Mouse (Mus musculus) hindbrain, embryonic 10.5 days (tissue): ENCODE measurements around the gene Prrg4. TPM values are rescaled to one million over a fixed set of nuclear protein-coding genes. Genes with fewer than 3 reads are reported as not detected.
"Not testable (repeated sequence)": the region's sequence is repeated elsewhere in the genome, so short reads cannot be mapped to it uniquely, and the experiment has no call there.

ENCODE experiments used
- DNase-seq: peaks from one replicate; pipeline ENCODE4 v3.0.0-alpha.2; 2017; ENCODE audit warnings: low spot score
- H3K27ac ChIP-seq: fragments of 300-500 bp; sonication (generic); 2 replicates; pipeline ENCODE4 v1.5.1; 2016; ENCODE audit warnings: mild to moderate bottlenecking, moderate library complexity
- H3K27me3 ChIP-seq: fragments of 300-500 bp; sonication (generic); 2 replicates; pipeline ENCODE4 v1.6.1; 2016; ENCODE audit warnings: mild to moderate bottlenecking; ENCODE audit not compliant: poor library complexity, insufficient read depth, severe bottlenecking
- H3K36me3 ChIP-seq: fragments of 300-500 bp; sonication (generic); 2 replicates; pipeline ENCODE4 v1.6.1; 2016; ENCODE audit warnings: mild to moderate bottlenecking, moderate library complexity
- H3K4me1 ChIP-seq: fragments of 300-500 bp; sonication (generic); replicated peaks from 2 replicates; pipeline ENCODE4 v1.6.1; 2016; ENCODE audit warnings: mild to moderate bottlenecking
- H3K4me3 ChIP-seq: fragments of 300-500 bp; sonication (generic); 2 replicates; pipeline ENCODE4 v1.5.1; 2016; ENCODE audit warnings: mild to moderate bottlenecking, moderate library complexity
- H3K9me3 ChIP-seq: fragments of 300-500 bp; sonication (generic); 2 replicates; pipeline ENCODE4 v1.6.1; 2016; ENCODE audit warnings: mild to moderate bottlenecking, moderate library complexity
- WGBS: fragments of 180-500 bp; shearing (Covaris S2); methylation state at CpG from one replicate; pipeline ENCODE4 v1.1.7; 2016; 5-methylcytosine and 5-hydroxymethylcytosine counted together
- polyA plus RNA-seq: library from polyadenylated mRNA; unstranded; fragments of >200 nt; fragmentation: Nextera tagmentation; extraction: Ambion mirVana; gene quantifications from 2 replicates; pipeline ENCODE4 v1.2.1, GENCODE M21; 2016

Prrg4 gene
- polyA plus RNA-seq, 1 experiment from 2014 or later: 0.54 TPM

DNA sequence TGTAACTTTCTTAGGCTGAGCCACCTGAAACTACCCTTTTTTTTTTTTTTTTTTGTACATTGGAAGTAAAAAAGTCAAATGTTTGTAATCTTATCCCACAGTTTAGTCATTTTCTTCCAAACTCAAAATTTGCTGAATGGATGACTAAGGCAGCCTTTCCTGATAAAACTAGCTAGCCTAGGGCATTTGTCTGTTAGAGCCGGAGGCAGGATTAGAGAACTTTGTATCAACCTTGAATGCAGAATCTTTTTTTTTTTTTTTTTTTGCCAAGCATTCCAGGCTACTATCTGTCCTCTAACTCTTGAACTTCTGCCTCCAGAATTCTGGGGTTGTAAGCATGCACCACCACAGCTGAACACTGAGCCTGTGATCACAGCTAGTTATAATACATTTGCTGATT, 5.2 kb upstream of the Prrg4 start:
- no peaks in the 10 kb centered on the region for H3K36me3 ChIP-seq
- no peak overlapping the region for H3K27ac ChIP-seq
- no peak overlapping the region for H3K4me3 ChIP-seq
- 89% methylated on average over 1 of the region's 1 CpGs for WGBS
- no peaks in the 10 kb centered on the region for H3K9me3 ChIP-seq
- H3K4me1 ChIP-seq: peaks cover 6% of the 10 kb centered on the region; the same call in 1 of the 2 replicates
- no peak for DNase-seq
- H3K27me3 ChIP-seq: peaks cover 15% of the 10 kb centered on the region

DNA sequence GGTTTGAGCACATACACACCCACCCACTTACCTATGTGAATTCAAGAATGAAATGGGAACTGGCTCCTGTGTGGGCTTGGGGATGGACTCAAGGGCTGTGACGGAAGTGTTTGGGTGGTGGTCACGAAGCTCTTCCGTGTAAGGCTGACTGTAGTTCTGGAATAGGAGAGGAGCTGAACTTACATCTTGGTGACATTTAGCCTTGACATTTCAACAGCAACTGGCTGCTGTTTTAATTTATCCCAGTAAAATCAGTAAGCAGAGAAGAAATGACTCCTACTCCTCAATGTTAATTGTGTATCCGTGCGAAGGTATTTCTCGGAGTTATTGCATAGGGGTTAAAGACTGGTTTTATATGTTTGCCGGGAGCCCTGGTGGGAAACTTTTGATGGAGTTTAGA, 2.9 kb upstream of the Prrg4 start:
- Histone ChIP-seq H3K9me3 (no peaks in the 10 kb centered on the region), H3K4me3 (no peak overlapping the region), H3K27me3 (peaks cover 37% of the 10 kb centered on the region), H3K27ac (no peak overlapping the region), H3K36me3 (no peaks in the 10 kb centered on the region), H3K4me1 (peaks cover 18% of the 10 kb centered on the region)
- WGBS: 91% methylated on average over 7 of the region's 7 CpGs
- no peak for DNase-seq

DNA sequence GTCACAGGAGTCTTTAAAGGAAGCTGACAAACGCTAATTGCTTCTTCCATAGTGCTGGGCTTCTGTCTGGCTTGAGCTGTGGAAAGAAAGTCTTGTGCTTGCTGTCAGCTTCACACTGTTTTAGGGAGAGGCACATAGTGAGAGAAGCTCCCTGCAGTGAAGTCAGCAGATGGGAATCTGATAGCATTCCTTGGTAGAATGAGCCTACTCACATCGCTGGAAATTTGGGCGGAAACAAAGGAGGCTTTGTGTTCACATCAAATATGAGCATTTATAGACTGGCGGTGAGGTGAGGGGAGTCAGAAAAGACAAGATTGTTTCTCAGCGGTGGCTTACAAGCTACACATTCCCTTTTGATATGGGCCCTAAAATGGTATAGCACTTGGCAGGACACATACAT, 2.0 kb upstream of the Prrg4 start:
- H3K27me3 ChIP-seq: peaks cover 37% of the 10 kb centered on the region
- DNase-seq: peak; percentile 20
- no peaks in the 10 kb centered on the region for H3K9me3 ChIP-seq
- H3K4me3 ChIP-seq: no peak overlapping the region
- peaks cover 23% of the 10 kb centered on the region for H3K4me1 ChIP-seq
- WGBS: 27% methylated on average over 5 of the region's 5 CpGs
- no peaks in the 10 kb centered on the region for H3K36me3 ChIP-seq
- H3K27ac ChIP-seq: no peak overlapping the region

DNA sequence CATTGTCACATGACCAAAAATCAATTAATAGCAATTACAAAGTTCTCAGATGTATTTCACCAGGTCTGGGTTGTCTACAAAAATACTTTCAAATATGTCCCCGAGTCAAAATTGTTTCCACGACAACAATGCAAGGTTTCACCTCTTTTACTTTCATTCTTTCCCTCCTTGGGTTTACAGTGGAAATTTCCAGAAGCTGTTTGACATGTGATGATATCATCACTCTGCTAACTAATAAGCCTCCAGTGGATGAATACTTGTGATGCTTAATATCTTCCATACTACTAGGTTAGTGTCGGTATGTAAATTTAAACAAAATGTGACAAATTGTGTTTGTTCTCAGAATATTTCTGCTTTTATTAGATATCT, 299 bp upstream of the Prrg4 start:
- H3K4me1 ChIP-seq: peaks cover 28% of the 10 kb centered on the region
- no peaks in the 10 kb centered on the region for H3K9me3 ChIP-seq
- DNase-seq: no peak
- H3K4me3 ChIP-seq: peak overlapping the region; percentile 67
- no peaks in the 10 kb centered on the region for H3K36me3 ChIP-seq
- peaks cover 37% of the 10 kb centered on the region for H3K27me3 ChIP-seq
- WGBS: 74% methylated on average over 3 of the region's 3 CpGs
- H3K27ac ChIP-seq: no peak overlapping the region

DNA sequence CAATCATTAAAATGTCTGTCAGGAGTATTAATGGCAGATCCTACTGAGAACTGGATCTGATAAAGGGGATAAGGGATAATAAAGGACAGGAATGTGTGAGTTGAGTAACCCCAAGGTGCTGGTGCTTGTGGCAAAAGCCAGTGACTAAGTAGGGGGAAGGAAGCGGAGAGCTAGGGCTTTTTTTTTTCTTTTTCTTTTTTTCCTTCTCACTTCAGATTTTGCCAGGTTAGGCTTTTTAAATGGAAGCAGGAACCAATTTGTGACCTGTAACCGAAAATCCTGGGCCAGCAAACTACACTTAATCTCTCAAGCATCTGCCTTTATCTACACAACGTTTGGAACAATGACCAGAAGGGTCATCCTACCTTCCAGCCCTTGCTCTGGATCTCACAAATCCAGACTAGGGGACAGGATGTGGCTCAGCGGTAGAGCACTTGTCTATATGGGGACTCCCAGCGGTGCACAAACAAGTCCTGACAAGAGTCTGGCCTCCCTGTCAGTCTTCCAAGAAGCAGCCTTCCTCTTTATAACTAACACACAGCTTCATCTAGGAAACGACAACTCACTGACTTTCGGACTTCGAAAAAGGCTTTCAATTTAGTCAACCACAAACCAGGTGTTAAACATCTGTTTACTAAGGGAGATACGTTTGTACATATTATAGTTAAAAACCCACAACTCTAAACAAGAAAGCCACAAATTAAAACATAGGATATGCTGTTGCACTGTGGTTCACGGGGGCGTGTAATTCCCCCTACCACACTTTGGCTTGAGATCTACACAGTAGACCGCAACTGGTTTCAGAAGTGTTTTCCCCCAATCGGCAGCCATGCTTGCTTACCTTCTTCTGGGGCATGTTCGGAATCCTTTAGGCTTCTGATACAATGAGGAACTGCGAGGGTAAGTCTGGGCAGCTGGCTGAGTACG, 1.2 kb downstream of the Prrg4 start:
- DNase-seq: peak; percentile 6
- H3K4me3 ChIP-seq: peak overlapping the region; percentile 67
- peaks cover 37% of the 10 kb centered on the region for H3K27me3 ChIP-seq
- 27% methylated on average over 16 of the region's 16 CpGs for WGBS
- H3K4me1 ChIP-seq: peaks cover 28% of the 10 kb centered on the region
- H3K27ac ChIP-seq: no peak overlapping the region
- no peaks in the 10 kb centered on the region for H3K9me3 ChIP-seq
- H3K36me3 ChIP-seq: no peaks in the 10 kb centered on the region

DNA sequence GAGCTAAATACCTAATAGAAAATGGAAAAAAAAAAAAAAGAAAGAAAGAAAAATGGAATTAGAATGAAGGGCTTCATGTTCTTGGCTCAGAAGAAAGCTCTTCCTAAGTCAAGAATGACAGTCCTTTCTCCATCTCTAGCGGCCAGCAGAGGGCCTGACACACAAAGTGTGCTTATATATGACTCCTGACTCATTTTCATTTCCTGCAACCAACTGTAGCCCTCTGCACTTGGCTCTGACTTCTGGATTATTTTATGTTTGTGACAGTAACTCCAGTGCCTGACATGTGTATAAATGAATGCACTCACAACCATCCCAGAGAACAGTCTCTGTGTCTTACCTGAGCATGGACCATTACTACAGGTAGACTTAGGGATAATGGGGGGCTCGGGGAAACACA, 2.0 kb downstream of the Prrg4 start:
- Histone ChIP-seq H3K4me1 (peaks cover 28% of the 10 kb centered on the region), H3K36me3 (no peaks in the 10 kb centered on the region), H3K27me3 (peaks cover 37% of the 10 kb centered on the region), H3K9me3 (no peaks in the 10 kb centered on the region), H3K27ac (no peak overlapping the region), H3K4me3 (no peak overlapping the region)
- DNase-seq: peak; percentile 19
- 52% methylated on average over 2 of the region's 2 CpGs for WGBS

DNA sequence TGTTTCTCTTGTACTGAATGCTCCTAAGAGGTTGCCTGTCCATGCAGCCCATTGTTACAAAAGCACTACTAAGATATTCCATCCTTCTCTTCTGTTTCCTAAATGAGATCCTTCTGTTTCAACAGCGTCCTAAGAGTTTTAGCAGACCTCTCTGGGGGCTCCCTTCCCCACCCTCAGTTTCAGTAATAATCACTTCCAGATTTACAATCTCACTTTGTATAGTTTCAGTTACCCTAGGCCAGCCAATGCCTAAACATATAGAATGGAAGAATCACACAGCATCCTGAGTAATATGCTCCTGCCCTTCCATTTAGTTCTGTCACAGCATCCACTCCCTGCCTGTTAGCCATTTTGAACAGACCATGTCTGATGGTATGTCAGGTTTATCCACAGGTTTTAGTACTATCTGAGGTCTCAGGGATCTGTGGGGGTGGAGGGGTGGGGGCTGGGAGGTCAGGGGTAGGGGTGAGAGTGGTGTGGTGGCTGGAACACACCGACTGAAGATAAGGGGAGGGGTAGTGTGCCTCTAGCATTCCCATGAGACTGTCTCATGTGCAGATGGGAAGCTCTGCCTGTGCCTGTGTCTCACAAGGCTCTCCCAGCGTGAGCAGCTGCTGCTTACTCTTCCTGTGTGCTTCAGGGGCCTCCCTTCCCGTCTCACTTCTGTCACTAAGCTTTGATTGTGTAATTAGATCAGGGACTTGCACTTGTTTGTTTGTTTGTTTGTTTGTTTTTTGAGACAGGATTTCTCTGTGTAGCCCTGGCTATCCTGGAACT, 2.9 kb downstream of the Prrg4 start:
- DNase-seq: peak; percentile 11
- H3K27me3 ChIP-seq: peaks cover 34% of the 10 kb centered on the region
- H3K9me3 ChIP-seq: no peaks in the 10 kb centered on the region
- 37% methylated on average over 4 of the region's 4 CpGs for WGBS
- no peak overlapping the region for H3K4me3 ChIP-seq
- no peaks in the 10 kb centered on the region for H3K36me3 ChIP-seq
- 0 out of 2 replicates have a peak overlapping the region, but pooled peaks have one; percentile 30 for H3K27ac ChIP-seq
- peaks cover 27% of the 10 kb centered on the region for H3K4me1 ChIP-seq

DNA sequence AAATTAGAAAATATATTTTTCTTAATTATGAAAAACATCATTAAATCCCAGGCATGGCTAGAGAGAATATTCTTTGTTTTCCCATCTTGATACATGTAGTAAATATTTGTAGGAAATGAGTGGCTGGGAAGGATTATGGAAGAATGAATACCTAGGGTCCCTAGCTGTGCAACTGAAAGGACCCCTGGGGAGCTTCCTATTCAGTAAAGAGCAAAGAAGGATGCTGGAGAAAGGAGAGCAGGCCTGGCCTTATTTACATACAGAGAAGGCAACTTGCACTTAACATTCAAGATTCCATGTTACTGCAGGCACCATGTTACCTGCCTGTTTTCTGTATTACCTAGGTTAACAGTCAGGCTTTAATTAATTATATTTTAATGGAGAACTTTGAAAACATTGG, 7.1 kb downstream of the Prrg4 start:
- Histone ChIP-seq H3K27ac (no peak overlapping the region), H3K4me3 (no peak overlapping the region), H3K4me1 (peaks cover 10% of the 10 kb centered on the region), H3K27me3 (no peaks in the 10 kb centered on the region), H3K36me3 (no peaks in the 10 kb centered on the region), H3K9me3 (0 out of 2 replicates have a peak, but pooled peaks cover 2% of the 10 kb centered on the region)
- DNase-seq: no peak

DNA sequence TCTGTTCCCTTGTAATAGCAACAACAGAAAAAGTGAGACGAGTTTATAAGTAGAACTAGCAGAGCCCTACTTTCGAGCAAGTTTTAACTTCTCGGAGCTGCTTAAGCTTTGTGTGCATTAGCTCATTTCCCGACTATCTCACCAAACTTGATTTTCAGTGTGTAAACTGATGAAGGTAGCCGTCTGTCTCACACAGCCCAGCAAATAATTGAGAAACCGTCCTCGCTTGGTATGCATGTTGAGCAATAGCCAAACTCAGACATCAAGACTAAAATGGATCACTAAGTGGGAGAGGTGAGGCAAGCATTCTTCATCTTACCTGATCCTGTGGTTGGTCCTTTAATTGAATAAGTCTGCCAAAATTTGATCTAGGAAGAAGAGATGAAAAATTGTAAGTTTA, 7.9 kb downstream of the Prrg4 start:
- no peaks in the 10 kb centered on the region for H3K27me3 ChIP-seq
- WGBS: 89% methylated on average over 7 of the region's 7 CpGs
- DNase-seq: no peak
- 0 out of 2 replicates have a peak, but pooled peaks cover 2% of the 10 kb centered on the region for H3K9me3 ChIP-seq
- peaks cover 5% of the 10 kb centered on the region for H3K4me1 ChIP-seq
- H3K27ac ChIP-seq: no peak overlapping the region
- no peak overlapping the region for H3K4me3 ChIP-seq
- no peaks in the 10 kb centered on the region for H3K36me3 ChIP-seq

DNA sequence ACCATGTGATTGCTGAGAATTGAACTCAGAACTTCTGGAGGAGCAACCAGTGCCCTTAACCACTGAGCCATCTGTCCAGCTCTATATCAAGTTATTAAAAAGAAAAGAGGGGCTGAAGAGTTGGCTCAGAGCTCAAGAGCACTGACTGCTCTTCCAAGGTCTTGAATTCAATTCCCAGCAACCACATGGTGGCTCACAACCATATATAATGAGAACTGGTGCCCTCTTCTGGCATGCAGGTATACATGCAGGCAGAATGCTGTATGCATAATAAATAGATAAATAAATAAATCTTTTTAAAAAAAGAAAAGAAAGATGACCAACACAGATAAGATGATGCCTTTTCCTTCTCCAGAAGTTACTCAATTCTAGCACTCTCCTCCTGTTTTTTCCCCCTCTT, 8.7 kb downstream of the Prrg4 start:
- no peak for DNase-seq
- H3K9me3 ChIP-seq: 0 out of 2 replicates have a peak, but pooled peaks cover 2% of the 10 kb centered on the region
- H3K27me3 ChIP-seq: no peaks in the 10 kb centered on the region

DNA sequence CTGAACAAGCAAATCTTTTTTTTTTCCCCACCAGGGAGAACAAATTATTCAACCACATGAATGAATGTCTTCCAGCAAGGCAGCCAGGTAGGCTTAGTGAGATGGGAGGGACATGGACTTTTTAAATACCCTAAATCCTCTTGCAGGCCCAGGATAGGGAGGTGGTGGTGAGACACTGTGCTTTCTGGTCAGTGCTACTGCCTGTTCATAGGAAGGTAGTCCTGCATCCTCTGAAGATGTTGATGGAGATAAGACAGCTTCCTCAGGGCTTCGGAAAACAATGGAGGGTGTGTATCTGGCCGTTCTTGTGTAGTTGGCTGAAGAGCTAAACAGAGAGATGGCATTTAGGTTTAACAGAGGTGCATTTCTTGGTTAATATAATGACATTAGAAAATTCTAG, 17.2 kb downstream of the Prrg4 start:
- no peak overlapping the region for H3K4me3 ChIP-seq
- no peaks in the 10 kb centered on the region for H3K9me3 ChIP-seq
- DNase-seq: no peak
- 86% methylated on average over 2 of the region's 2 CpGs for WGBS
- no peaks in the 10 kb centered on the region for H3K36me3 ChIP-seq
- no peaks in the 10 kb centered on the region for H3K27me3 ChIP-seq
- H3K27ac ChIP-seq: no peak overlapping the region
- H3K4me1 ChIP-seq: no peaks in the 10 kb centered on the region

More for the DNA sequence above, 8.7 kb downstream of the Prrg4 start:
- Histone ChIP-seq H3K27ac (no peak overlapping the region), H3K4me1 (no peaks in the 10 kb centered on the region), H3K4me3 (no peak overlapping the region), H3K36me3 (no peaks in the 10 kb centered on the region)

DNA sequence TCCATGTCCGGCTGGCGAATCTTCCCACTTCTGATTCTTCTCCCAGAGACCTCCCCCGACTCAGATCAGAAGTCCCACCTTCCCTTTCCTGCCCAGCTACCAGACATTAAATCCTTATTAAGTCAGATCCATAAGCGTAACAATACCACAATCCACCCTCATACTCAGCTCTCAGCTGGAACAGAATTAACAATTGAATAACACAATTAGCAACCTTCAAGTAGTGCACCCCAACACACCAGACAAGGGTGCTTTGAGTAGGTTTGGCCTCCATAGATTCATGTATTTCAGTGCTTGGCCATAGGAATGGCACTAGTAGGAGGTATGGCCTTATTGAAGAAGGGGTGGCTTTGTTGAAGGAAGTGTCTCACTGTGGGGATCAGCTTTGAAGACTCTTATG, 23.5 kb downstream of the Prrg4 start:
- no peak overlapping the region for H3K4me3 ChIP-seq
- H3K9me3 ChIP-seq: no peaks in the 10 kb centered on the region
- DNase-seq: no peak
- no peaks in the 10 kb centered on the region for H3K36me3 ChIP-seq
- 85% methylated on average over 4 of the region's 4 CpGs for WGBS
- no peaks in the 10 kb centered on the region for H3K27me3 ChIP-seq
- H3K27ac ChIP-seq: no peak overlapping the region
- H3K4me1 ChIP-seq: no peaks in the 10 kb centered on the region

DNA sequence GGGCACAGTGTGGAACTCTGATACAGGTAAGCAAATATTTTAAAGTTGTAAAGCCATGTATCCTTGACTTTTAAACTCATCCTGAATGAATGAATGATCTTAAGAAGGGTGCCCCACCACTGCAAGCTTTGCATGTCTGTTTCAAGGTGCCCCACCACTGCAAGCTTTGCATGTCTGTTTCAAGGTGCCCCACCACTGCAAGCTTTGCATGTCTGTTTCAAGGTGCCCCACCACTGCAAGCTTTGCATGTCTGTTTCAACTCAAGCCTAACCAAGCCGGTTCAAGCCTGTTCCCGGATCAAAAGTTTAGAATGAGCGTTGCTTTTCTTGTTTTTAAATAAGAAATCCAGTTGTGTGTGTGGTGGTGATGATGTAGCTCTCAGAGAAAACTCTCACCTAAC, 30.9 kb downstream of the Prrg4 start:
- H3K27ac ChIP-seq, H3K9me3 ChIP-seq, H3K4me3 ChIP-seq, H3K36me3 ChIP-seq, H3K27me3 ChIP-seq, DNase-seq: not testable (repeated sequence)
- H3K4me1 ChIP-seq: peaks cover 36% of the 10 kb centered on the region
- WGBS: 88% methylated on average over 3 of the region's 3 CpGs
